Mouse (Mus musculus) liver, adult (tissue): Measurements from ENCODE around the gene Ctc1.

Source experiments
- GATA4 ChIP-seq: IDR thresholded peaks from 2 replicates; pipeline ENCODE4 v1.6.1; 2014; ENCODE audit warnings: mild to moderate bottlenecking, low read length; ENCODE audit not compliant: insufficient replicate concordance

Ctc1 gene

DNA sequence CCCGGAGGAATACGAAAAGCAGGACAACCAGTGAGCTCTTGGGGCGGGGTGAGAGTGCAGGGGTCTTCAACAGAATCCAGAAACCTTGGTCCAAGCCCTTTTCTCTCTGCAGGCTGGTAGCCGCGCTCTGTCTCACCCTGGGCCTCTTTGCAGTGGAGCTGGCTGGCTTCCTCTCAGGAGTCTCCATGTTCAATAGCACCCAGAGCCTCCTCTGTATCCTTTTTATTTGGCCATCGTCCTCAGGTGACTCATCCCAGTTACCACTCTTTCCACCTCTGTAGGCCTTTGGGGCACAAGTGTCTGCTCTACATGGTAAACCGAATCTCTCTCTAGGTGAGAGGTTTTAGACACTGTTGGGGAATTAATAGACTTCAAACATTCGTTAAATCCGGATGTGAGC, 55.6 kb downstream of the Ctc1 start:
- no peak for TF ChIP-seq GATA4

DNA sequence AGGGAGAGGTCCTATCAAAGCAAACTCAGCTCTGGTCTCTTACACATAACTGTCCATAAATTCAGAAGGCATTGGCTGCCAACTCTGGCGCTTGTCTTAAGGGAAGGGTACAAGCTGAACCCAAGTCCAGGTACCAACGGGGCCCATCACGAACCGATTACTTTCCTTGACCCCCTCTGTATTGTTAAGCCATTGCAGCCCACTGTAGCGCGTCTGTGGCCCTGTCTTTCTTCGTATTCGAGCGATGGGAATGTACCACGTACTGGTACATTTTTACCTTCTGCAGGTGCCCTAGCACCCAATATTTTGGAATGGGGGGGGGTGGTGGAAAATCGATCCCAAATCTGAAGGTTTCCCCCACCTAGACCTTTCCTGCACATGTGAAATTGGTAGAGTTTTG, 56.5 kb downstream of the Ctc1 start:
- TF ChIP-seq GATA4 = no peak

DNA sequence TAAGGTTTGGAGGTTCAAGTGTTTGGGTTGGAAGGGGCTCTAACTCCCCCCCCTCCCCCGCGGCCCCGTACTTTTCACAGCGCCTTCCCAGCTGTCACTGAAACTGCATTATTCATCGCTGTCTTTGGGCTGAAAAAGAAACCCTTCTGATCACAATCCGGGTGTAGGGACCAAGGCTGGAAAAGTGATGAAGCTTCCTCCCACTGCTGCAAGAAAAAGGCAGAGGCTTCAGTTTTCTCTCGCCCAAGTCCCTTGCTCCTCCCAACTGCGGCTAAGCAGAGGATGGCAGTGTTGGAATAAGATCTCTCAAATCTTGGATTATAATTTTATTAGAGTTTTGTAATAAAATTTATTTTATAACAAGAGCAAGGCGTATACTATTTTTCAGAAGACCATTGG, 57.0 kb downstream of the Ctc1 start:
- TF ChIP-seq GATA4 = no peak

DNA sequence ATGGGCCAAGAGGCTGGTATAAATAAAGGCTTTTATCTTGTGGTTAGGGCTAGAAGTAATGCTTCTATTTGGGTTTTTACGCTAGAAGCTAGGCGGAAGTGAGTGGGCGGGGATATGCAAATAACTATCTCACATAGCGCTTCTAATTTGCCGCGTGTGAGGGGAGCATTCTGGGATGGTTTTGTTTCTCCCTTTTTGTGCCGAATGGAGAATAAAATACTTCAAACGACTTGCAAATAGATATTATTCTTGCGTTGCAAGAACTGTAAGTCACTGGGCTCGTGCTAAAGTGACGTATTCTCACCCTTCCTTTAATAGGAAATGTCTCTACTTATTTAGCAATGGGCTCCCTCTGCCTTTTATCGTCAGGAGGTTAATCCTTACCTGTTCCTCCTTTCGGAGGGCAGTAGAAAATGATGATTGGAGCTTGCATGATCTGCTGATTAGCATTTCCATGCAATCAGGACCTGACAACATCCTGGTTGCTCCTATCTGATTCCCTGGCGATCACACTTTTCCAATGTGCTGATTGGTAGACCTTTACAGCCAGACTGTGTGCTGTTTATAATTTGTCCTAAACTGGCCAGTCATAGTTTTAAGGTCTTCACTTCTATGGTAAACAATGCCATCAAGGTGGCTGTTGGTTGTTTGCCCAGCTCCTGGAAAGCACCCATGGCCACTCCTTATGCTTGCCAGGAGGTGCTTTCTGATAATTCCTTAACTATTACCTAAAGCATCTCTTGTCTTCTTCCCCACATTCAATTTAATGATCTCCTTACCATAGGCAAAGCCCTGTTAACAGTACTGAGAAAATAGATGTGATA, 57.6 kb downstream of the Ctc1 start:
- peak; percentile 82 for TF ChIP-seq GATA4

DNA sequence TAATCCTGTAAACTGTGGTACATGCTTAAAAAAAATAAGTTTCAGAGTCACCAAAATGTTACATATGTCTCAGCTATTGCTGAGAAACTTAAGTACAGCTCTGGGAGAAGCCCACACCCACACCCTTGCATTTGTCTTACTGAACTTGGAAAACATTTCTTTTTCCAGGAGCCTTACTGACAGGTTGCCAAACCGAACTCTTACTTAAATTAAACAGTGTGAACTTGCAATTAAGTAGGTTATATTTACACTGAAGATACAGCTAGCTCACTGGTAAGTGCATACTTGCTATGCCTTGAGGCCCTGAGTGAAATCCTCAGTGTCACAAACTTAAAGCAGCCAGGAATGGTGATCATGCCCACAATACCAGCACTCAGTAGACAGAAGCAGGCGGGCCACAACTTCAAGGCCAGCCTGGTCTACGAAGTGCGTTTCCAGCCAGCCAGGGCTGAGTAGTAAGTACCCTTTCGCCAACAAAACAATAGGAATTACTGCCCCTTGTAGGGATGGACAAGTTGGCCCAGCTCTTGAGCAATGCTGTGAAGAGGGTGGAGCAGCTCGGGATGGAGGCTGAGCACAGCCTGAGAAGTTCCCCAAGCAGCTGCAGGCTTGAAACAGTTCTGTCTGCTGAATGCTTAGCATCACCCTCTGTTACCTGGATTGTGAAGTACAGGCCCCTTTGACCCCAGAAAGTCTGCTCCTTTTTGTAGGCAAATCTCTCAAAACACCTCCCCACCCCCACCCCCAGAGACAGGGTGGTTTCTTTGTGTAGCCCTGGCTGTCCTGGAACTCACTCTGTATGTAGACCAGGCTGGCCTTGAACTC, 58.5 kb downstream of the Ctc1 start:
- TF ChIP-seq GATA4 = no peak

DNA sequence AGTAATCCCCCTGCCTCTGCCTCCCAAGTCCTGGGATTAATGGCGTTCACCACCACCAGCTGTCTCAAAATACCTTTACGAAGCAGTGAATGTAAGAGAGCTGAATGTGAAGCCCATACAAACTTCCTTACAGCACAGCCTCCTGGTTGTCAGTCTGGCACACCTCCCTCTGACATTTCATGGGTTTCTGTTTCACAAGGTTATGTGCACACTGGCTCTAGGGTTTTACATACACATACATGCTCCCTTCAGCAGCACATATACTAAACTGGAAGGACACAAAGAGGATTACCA, 59.0 kb downstream of the Ctc1 start:
- no peak for TF ChIP-seq GATA4

DNA sequence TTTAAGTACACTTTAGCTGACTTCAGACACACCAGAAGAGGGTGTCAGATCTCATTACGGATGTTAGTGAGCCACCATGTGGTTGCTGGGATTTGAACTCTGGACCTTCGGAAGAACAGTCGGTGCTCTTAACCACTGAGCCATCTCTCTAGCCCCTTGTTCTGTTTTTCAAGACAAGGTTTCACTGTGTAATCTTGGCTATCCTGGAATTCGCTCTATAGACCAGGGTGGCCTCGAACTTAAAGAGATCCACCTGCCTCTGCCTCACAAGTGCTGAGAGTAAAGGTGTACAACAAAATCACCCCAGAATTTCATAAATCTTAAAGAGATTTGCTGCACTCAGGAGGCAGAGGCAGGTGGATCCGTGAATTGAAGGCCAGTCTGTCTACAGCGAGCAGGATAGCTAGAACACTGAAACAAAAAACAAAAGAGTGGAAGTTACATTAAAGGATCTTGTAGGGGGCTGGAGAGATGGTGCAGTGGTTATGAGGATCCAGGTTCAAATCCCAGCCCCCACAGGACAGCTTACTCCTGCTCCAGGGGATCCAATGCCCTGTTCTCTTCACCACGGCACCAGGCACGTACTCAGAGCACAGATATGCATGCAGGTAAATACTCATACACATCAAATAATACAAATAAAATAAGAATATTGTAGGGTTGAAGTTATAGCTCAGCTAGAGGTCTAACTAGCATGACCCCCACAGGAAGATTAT, 60.2 kb downstream of the Ctc1 start:
- no peak for TF ChIP-seq GATA4

DNA sequence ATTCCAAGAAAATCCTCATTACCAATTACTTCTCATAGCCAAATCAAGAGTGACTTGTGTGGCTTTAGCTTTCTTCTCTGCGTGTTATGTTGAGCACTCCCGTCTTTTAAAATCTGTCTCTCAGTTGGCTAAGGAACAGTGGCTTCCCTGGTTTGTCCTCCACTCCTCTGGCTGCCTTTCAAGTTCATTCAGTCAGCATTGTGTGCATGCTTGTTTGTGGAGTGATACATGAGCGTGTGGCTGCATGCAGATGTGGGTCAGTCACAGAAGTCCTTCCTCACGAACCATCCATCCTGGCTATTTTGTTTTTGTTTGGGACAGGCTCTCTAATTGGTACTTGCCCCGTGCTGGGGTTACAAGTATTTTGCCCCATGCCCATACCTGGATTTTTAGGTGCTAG, 60.9 kb downstream of the Ctc1 start:
- TF ChIP-seq GATA4 = no peak

DNA sequence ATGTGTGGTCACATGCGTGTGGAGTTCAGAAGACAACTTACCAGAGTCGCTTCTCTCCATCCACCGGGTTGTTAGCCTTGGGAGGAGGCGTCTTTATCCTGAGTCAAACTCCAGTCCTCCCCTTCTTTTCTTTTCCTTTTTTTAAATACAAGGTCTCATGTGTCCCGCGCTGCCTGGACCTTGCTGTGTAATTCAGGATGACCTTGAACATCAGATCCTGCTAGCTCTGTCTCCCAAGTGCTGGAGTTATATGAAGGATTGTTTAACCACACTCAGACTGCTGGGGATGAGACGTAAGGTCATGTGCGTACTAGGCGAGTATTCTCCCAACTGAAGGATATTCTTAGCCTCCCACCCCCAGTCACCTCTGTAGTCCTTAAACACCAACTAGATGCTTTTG, 61.6 kb downstream of the Ctc1 start:
- TF ChIP-seq GATA4 = no peak

DNA sequence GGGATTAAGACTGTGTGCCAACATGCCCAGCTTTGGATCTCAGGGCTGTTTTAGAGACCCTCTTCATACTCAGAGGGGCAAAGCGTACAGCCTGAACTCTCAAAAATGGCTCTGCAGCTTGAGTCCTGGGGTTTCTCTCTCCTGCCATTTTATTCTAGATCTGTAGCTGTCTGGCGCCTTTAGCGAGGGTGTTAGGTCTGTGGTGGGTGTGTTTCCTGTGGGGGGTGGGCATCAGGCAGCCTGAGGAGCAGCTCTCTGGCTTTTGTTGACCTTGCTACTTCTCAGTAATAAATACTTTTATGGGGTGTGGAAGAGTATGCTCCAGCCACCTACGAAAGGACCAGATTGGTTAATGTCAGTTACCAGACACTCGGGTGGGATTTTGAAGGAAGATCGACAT, 62.3 kb downstream of the Ctc1 start:
- no peak for TF ChIP-seq GATA4

DNA sequence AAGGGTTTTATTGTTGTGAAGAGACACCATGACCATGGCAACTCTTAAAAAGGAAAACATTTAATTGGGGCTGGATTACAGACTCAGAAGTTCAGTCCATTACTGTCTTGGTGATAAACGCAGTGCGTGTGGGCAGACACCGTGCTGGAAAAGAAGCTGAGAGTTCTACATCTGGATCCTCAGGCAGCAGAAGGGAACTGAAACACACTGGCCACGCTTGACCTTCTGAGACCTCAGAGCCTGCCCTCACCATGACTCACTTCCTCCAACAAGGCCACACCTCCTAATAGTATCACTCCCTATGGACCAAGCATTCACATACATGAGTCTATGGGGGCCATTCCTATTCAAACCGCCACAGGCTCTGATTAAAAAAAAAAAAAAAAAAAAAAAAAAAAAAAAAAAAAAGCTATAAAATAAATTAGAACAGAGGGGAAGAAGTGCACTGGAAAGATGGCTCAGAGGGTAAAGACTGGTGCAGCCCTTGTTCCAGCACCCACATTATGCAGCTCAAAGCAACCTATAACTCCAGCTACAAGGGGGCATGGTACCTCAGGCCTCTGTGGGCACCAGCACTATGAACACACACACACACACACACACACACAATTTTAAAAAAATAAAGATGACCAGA, 63.2 kb downstream of the Ctc1 start:
- TF ChIP-seq GATA4 = no peak

DNA sequence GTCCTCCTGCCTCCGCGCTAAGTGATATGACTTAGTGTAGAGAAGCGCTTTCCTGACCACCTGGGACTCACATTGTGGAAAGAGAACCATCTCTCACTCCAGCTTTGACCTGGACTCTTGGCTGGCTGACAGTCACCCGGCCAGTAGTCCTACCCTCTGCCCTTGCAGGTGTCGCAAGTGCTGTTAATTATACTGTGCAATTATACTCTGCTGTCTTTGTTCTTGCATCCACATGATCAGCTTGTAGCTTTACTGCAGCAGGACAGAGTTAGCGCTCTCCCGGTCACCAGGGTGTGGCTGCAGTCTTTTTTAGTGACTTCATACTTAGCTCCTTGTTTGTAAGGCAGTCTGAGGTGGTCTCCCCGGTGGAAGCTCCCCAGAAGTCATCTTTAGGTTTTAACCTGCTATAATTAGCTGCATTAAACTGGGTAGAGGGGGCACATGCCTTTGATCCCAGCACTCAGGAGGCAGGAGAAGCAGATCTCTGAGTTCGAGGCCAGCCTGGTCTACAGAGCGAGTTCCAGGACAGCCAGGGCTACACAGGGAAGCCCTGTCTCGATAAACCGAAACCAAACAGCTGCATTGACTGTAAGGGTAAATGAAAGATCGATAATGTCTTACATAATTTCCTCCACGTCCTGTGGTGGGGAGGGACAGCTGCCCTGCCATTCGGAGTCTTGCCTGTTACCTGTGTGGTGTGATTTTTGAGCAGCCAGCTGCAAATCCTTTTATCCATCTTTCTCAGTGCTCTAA, 64.6 kb downstream of the Ctc1 start:
- TF ChIP-seq GATA4 = no peak

DNA sequence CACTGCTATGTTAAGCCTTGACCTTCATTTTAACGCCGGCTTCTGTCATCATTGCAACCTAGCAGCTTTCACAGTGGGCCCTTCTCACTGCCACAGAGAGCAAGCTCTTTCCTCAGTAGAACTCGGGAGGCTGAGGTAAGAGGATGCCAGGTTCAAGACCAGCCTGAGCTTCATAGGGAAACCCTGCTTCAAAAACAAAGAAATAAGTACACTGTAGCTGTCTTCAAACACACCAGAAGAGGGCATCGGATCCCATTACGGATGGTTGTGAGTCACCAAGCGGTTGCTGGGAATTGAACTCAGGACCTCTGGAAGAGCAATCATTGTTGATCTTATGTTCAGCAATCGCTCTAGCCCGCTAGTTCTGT, 65.1 kb downstream of the Ctc1 start:
- TF ChIP-seq GATA4 = no peak

DNA sequence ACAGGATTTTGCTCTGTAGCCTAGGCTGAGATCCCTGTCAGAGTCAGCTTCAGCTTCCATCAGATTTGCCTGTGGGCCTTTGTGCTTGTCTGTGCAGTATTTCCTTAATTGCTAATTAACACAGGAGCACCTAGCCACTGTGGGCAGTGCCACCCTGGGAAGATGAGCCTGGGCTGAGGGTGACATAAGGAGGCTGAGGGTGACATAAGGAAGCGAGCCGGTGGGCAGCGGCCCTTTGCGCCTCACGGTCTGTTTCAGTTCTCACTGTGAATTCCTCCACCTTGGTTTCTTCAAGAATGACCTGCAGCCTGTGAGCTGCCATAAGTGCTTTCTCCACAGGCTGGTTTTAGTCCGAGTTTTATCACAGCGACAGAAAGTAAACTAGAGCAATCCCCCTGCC, 65.9 kb downstream of the Ctc1 start:
- TF ChIP-seq GATA4 = no peak

DNA sequence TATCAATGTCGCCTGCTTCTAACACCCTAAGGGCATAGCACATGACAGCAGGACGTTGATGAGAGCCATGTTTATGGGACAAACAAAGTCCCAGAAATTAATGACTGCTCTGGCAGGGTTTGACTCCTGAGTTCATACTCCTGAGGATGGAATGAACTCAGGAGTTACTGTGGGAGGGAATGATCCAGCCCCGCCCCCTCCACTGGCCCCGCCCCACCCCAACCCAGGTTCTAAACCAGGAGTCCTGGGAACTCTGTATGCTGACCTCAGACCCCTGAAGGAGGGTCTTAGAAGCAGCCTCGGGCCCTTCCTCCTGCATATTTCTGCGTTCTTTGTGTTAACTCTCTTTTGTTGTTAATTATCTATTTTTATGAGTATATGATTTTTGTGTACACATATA, 69.9 kb downstream of the Ctc1 start:
- no peak for TF ChIP-seq GATA4
